Mouse (Mus musculus): Measurements from ENCODE around the gene Fbf1.

DNA sequence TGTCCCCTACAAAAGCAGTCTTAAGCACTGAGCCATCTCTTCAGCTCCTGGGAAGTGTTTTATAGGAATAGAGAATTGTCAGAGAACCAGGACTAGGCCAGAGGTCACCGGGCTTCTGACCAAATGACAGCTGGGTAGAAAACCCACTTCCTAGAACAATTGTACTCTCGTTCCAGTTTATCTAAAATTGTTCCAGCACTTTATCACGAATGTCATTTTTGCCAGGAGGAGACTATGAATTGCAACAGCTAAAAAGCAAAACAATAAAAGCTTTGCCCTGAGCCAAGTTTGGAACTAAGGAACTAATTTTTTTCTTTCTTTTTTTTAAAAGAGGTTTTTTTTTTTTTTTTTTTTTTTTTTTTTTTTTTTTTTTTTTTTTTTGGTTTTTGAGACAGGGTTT lies 72.4 kb downstream of the Fbf1 start:
- no peak for TF ChIP-seq POLR2A (IDR thresholded peaks at IDR 0.05; ENCODE audit: borderline replicate concordance, low read depth, low read length)
- no peak for TF ChIP-seq CTCF (IDR thresholded peaks at IDR 0.05; ENCODE audit: low read depth, low read length)

Data from bone marrow macrophage, adult 2 months (primary cell).